Mouse (Mus musculus): ENCODE measurements around the gene Tmprss11b. TPM values are rescaled to one million over a fixed set of nuclear protein-coding genes. Genes with fewer than 3 reads are reported as not detected.
"Not testable (repeated sequence)": the region's sequence is repeated elsewhere in the genome, so short reads cannot be mapped to it uniquely, and the experiment has no call there.

Tmprss11b gene
- not detected in 2 replicates for polyA plus RNA-seq (2015; fragmentation: Nextera tagmentation; extraction: Ambion mirVana)

- Histone ChIP-seq H3K4me2 (no peak within 1 kb of the TSS), H3K9ac (no peak within 1 kb of the TSS), H3K4me3 (no peak within 1 kb of the TSS), H3K27ac (replicated peaks) (no peak within 1 kb of the TSS), H3K4me1 (replicated peaks) (no peaks in the 10 kb centered on the region), H3K9me3 (no peaks in the 10 kb centered on the region), H3K36me3 (no peaks in the 10 kb centered on the region), H3K27me3 (no peaks in the 10 kb centered on the region)
- ATAC-seq (ENCODE audit: low FRiP score, low read depth): no peak
- 90% methylated on average over 5 of the region's 5 CpGs for WGBS
Measured at GRCm38 (mm10) chr5:86676262-86676661, at the start of gene Tmprss11b. Tmprss11b (minus strand) TSS chr5:86676362.

- H3K4me2 ChIP-seq: no peak overlapping the region
- no peaks in the 10 kb centered on the region for H3K27me3 ChIP-seq
- no peaks in the 10 kb centered on the region for H3K36me3 ChIP-seq
- no peak overlapping the region for H3K4me3 ChIP-seq
- H3K9me3 ChIP-seq: no peaks in the 10 kb centered on the region
- H3K9ac ChIP-seq: no peak overlapping the region
- no peaks in the 10 kb centered on the region for H3K4me1 ChIP-seq (replicated peaks)
- no peak for ATAC-seq (ENCODE audit: low FRiP score, low read depth)
- no peak overlapping the region for H3K27ac ChIP-seq (replicated peaks)
Measured at GRCm38 (mm10) chr5:86725021-86725420, 48.9 kb upstream of the Tmprss11b start.

GRCm38 (mm10) chr5:86722820-86723460, 46.8 kb upstream of the Tmprss11b start:
- no peaks in the 10 kb centered on the region for H3K36me3 ChIP-seq
- ATAC-seq (ENCODE audit: low FRiP score, low read depth): no peak
- no peak overlapping the region for H3K27ac ChIP-seq (replicated peaks)
- no peaks in the 10 kb centered on the region for H3K9me3 ChIP-seq
- H3K4me1 ChIP-seq (replicated peaks): no peaks in the 10 kb centered on the region
- H3K9ac ChIP-seq: no peak overlapping the region
- WGBS: 68% methylated on average over 2 of the region's 2 CpGs
- H3K27me3 ChIP-seq: no peaks in the 10 kb centered on the region
- H3K4me3 ChIP-seq: no peak overlapping the region
- H3K4me2 ChIP-seq: no peak overlapping the region

- ATAC-seq (ENCODE audit: low FRiP score, low read depth): no peak
- no peaks in the 10 kb centered on the region for H3K9me3 ChIP-seq
- no peaks in the 10 kb centered on the region for H3K4me1 ChIP-seq (replicated peaks)
- no peak overlapping the region for H3K4me2 ChIP-seq
- WGBS: 94% methylated on average over 2 of the region's 2 CpGs
- H3K27ac ChIP-seq (replicated peaks): no peak overlapping the region
- H3K9ac ChIP-seq: no peak overlapping the region
- no peaks in the 10 kb centered on the region for H3K36me3 ChIP-seq
- no peak overlapping the region for H3K4me3 ChIP-seq
- no peaks in the 10 kb centered on the region for H3K27me3 ChIP-seq
Measured at GRCm38 (mm10) chr5:86714967-86715366, 38.8 kb upstream of the Tmprss11b start.

- 82% methylated on average over 3 of the region's 3 CpGs for WGBS
- no peak overlapping the region for H3K4me3 ChIP-seq
- H3K27ac ChIP-seq (replicated peaks): no peak overlapping the region
- H3K4me1 ChIP-seq (replicated peaks): no peaks in the 10 kb centered on the region
- no peaks in the 10 kb centered on the region for H3K36me3 ChIP-seq
- no peak for ATAC-seq (ENCODE audit: low FRiP score, low read depth)
- H3K27me3 ChIP-seq: no peaks in the 10 kb centered on the region
- H3K4me2 ChIP-seq: no peak overlapping the region
- no peak overlapping the region for H3K9ac ChIP-seq
- no peaks in the 10 kb centered on the region for H3K9me3 ChIP-seq
Measured at GRCm38 (mm10) chr5:86704923-86705322, 28.8 kb upstream of the Tmprss11b start.

- WGBS: 62% methylated on average over 4 of the region's 4 CpGs
- Histone ChIP-seq H3K27me3 (no peaks in the 10 kb centered on the region), H3K4me1 (replicated peaks) (no peaks in the 10 kb centered on the region), H3K36me3 (no peaks in the 10 kb centered on the region), H3K4me2 (no peak overlapping the region), H3K4me3 (no peak overlapping the region), H3K9me3 (no peaks in the 10 kb centered on the region), H3K27ac (replicated peaks) (no peak overlapping the region), H3K9ac (no peak overlapping the region)
- no peak for ATAC-seq (ENCODE audit: low FRiP score, low read depth)
Measured at GRCm38 (mm10) chr5:86684667-86685066, 8.5 kb upstream of the Tmprss11b start.

GRCm38 (mm10) chr5:86649185-86649584, 27.0 kb downstream of the Tmprss11b start:
- H3K4me2 ChIP-seq; H3K27ac ChIP-seq (replicated peaks); H3K4me3 ChIP-seq; ATAC-seq (ENCODE audit: low FRiP score, low read depth); H3K9ac ChIP-seq; H3K36me3 ChIP-seq; H3K9me3 ChIP-seq; H3K27me3 ChIP-seq; H3K4me1 ChIP-seq (replicated peaks): not testable (repeated sequence)
- WGBS: 36% methylated on average over 4 of the region's 4 CpGs

GRCm38 (mm10) chr5:86640795-86641194, 35.4 kb downstream of the Tmprss11b start:
- H3K4me3 ChIP-seq: no peak overlapping the region
- no peaks in the 10 kb centered on the region for H3K9me3 ChIP-seq
- no peaks in the 10 kb centered on the region for H3K4me1 ChIP-seq (replicated peaks)
- no peaks in the 10 kb centered on the region for H3K36me3 ChIP-seq
- H3K9ac ChIP-seq: no peak overlapping the region
- H3K27ac ChIP-seq (replicated peaks): no peak overlapping the region
- 77% methylated on average over 3 of the region's 3 CpGs for WGBS
- ATAC-seq (ENCODE audit: low FRiP score, low read depth): no peak
- no peak overlapping the region for H3K4me2 ChIP-seq
- H3K27me3 ChIP-seq: no peaks in the 10 kb centered on the region

GRCm38 (mm10) chr5:86632324-86632723, 43.8 kb downstream of the Tmprss11b start, which contains the start of gene Tmprss11f:
Tmprss11f (minus strand) TSS chr5:86632424.
- Histone ChIP-seq H3K36me3 (no peaks in the 10 kb centered on the region), H3K4me3 (no peak within 1 kb of the TSS), H3K9me3 (no peaks in the 10 kb centered on the region), H3K9ac (no peak within 1 kb of the TSS), H3K4me2 (no peak within 1 kb of the TSS), H3K27ac (replicated peaks) (no peak within 1 kb of the TSS), H3K27me3 (no peaks in the 10 kb centered on the region), H3K4me1 (replicated peaks) (no peaks in the 10 kb centered on the region)
- 79% methylated on average over 5 of the region's 5 CpGs for WGBS
- ATAC-seq (ENCODE audit: low FRiP score, low read depth): no peak

GRCm38 (mm10) chr5:86630700-86631099, 45.5 kb downstream of the Tmprss11b start:
- Histone ChIP-seq H3K4me1 (replicated peaks) (no peaks in the 10 kb centered on the region), H3K4me2 (no peak overlapping the region), H3K27me3 (no peaks in the 10 kb centered on the region), H3K9me3 (no peaks in the 10 kb centered on the region), H3K36me3 (no peaks in the 10 kb centered on the region), H3K27ac (replicated peaks) (no peak overlapping the region), H3K9ac (no peak overlapping the region), H3K4me3 (no peak overlapping the region)
- 82% methylated on average over 2 of the region's 2 CpGs for WGBS
- no peak for ATAC-seq (ENCODE audit: low FRiP score, low read depth)

- Histone ChIP-seq H3K9me3 (no peaks in the 10 kb centered on the region), H3K4me1 (replicated peaks) (no peaks in the 10 kb centered on the region), H3K4me3 (no peak overlapping the region), H3K36me3 (no peaks in the 10 kb centered on the region), H3K4me2 (no peak overlapping the region), H3K27ac (replicated peaks) (no peak overlapping the region), H3K27me3 (no peaks in the 10 kb centered on the region), H3K9ac (no peak overlapping the region)
- no peak for ATAC-seq (ENCODE audit: low FRiP score, low read depth)
- 87% methylated on average over 1 of the region's 1 CpGs for WGBS
Measured at GRCm38 (mm10) chr5:86621778-86622177, 54.4 kb downstream of the Tmprss11b start.
